Mouse (Mus musculus): ENCODE results near the gene Ooep. TPM values are rescaled to one million over a fixed set of nuclear protein-coding genes. Genes with fewer than 3 reads are reported as not detected.
A peak's percentile ranks its signal among the peaks of the same experiment; 100 is the strongest.
"Not testable (repeated sequence)": the region's sequence is repeated elsewhere in the genome, so short reads cannot be mapped to it uniquely, and the experiment has no call there.

The Ooep gene
- total RNA-seq, 2 experiments from 2014 or later = not detected

DNA sequence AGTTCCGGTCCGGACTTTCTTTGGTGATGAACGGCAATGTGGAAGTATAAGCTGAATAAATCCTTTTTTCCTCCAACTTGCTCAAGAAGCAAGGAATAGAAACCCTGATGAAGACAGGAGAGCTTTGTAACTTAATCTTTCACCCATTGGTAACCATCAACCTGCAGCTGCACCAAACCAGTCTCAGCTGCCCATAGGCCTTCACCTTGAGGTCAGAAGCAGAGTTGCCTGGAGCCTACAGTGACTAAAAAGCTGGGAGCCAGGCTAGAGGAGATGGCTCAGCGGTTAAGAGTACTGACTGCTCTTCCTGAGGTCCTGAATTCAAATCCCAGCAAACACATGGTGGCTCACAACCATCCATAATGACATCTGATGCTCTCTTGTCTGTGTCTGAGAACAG, 36.0 kb downstream of the Ooep start:
- intact Hi-C loops (cut with DNase I); DNase-seq (ENCODE audit: low spot score in 2 of 2): not testable (repeated sequence)

DNA sequence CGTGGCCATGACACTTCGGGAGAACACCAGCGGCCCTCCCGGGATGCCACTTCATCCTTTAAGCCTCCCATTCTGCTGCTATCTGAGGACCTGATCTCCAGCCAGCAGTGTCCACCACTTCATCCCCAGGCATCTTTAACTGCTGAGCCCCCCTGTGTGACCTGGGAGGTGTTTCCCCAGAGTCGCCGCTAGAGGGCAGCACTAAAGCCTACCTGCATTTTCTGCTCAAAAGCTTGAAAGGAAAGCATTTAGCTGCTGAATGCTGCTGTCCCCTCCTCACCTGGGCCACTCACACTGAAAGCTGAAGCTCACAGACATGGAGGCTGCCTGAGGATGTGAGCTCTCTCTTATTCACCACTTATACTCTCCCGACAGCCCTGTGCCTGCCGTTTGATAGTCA, 38.2 kb downstream of the Ooep start:
- intact Hi-C loops (cut with DNase I) = not testable (repeated sequence)
- DNase-seq (ENCODE audit: low spot score in 2 of 2) = peak; percentile 7 to 21

DNA sequence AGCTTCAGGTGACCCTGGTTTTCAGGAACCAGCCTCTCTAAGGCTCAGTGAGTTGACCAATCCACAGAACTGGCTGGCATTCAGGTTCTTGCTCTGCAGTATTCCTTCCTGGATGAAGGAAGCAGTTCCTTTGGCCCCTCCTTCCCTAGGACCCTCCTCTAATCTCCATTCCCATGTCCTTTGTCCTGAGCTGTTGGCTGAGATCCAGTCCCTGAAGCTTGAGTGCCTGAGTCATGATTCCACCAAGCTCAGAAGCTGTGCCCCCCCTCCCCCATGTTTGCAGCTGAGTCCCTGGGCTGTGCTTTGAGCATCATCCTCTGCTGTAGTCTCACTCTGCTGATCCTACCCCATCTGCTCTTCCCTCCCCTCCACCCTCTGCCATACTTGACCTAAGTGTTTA, 41.5 kb downstream of the Ooep start:
- intact Hi-C loops (cut with DNase I); DNase-seq (ENCODE audit: low spot score in 2 of 2): not testable (repeated sequence)

DNA sequence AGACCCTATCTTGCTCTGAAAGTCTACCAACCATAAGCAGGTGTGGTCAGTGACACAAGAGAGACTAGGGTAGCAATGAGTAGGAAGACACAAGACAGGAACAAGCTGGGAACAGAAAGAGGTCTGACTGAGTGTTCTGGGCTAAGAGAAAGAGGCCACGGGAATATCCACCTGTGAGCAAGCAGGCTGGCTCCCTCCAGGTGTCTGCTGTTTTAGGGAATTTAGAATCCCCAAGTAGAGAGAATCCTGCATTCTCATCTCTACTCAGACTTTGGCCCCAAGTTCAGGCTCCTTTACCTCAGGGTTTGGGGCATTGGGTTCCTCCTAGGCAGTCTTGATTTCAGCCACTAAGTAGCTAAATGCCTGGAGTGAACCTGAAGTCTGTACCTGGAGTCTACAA, 51.2 kb downstream of the Ooep start, which contains the start of gene Omt2b:
Gene Omt2b, plus strand, starts transcription at position 301 of the 400 bp plus-strand sequence.
- intact Hi-C loops (cut with DNase I); DNase-seq (ENCODE audit: low spot score in 2 of 2): not testable (repeated sequence)

Other genes with a start within 250 kb of the Ooep start
- 10 to 100 TPM; 34.9 to 36.3 TPM for gene Gsta4, start 196.0 kb downstream of the Ooep start, total RNA-seq (2021)
- not detected for gene Gsta1, start 148.1 kb downstream of the Ooep start, total RNA-seq (2021)
- gene Gm3776, start 121.6 kb downstream of the Ooep start, total RNA-seq (2021) = not detected
- not detected for gene Gm10639, start 88.8 kb downstream of the Ooep start, total RNA-seq (2021)
- gene Omt2a, start 63.9 kb downstream of the Ooep start, total RNA-seq (2021) = not detected
- not detected for gene Omt2b, start 51.1 kb downstream of the Ooep start, total RNA-seq (2021)
- not detected for gene Gsta2, start 22.9 kb downstream of the Ooep start, total RNA-seq (2021)
- not detected for gene Dppa5a, start 10.5 kb downstream of the Ooep start, total RNA-seq (2021)
- gene Ddx43, start 17.1 kb upstream of the Ooep start, total RNA-seq (2021) = not detected
- gene Cgas, start 64.5 kb upstream of the Ooep start, total RNA-seq (2021) = under 1 TPM; 0.53 to 0.77 TPM
- 10 to 100 TPM; 24.1 to 26.6 TPM for gene Mto1, start 69.5 kb upstream of the Ooep start, total RNA-seq (2021)
- gene Gm17324, start 70.1 kb upstream of the Ooep start, total RNA-seq (2021) = 1 to 10 TPM in 1 of 2 experiments, under 1 TPM in 1; 0.74 to 1.3 TPM
- 1,000 to 10,000 TPM; 2,769 to 2,846 TPM for gene Eef1a1, start 110.4 kb upstream of the Ooep start, total RNA-seq (2021)
- gene Slc17a5, start 209.3 kb upstream of the Ooep start, total RNA-seq (2021) = 10 to 100 TPM; 17.6 to 19.2 TPM
- gene Cd109, start 236.8 kb upstream of the Ooep start, total RNA-seq (2021) = 1 to 10 TPM in 1 of 2 experiments, under 1 TPM in 1; 0.64 to 1.2 TPM

Data from left cerebral cortex, postnatal 14 days (tissue).